Mouse (Mus musculus) limb, embryonic 15.5 days (tissue): Measurements from ENCODE around the gene Trap1. TPM values are rescaled to one million over a fixed set of nuclear protein-coding genes. Genes with fewer than 3 reads are reported as not detected.

Source experiments
- ATAC-seq: fragments of 200-750 bp; cut with Nextera tagmentation; 2 replicates; pipeline ENCODE4 v1.8.0; 2017; ENCODE audit warnings: low read depth, moderate TSS enrichment; ENCODE audit not compliant: insufficient number of reproducible peaks, low FRiP score, low TSS enrichment
- H3K27ac ChIP-seq: fragments of 300-500 bp; sonication (generic); 2 replicates; pipeline ENCODE4 v1.5.1; 2015; ENCODE audit warnings: moderate library complexity, mild to moderate bottlenecking, inconsistent platforms
- H3K27me3 ChIP-seq: fragments of 300-500 bp; sonication (generic); 2 replicates; pipeline ENCODE4 v1.6.1; 2015; ENCODE audit warnings: inconsistent platforms
- H3K36me3 ChIP-seq: fragments of 300-500 bp; sonication (generic); 2 replicates; pipeline ENCODE4 v1.6.1; 2015; ENCODE audit warnings: inconsistent platforms
- H3K4me1 ChIP-seq: fragments of 300-500 bp; sonication (generic); 2 replicates; pipeline ENCODE4 v1.6.1; 2015; ENCODE audit warnings: inconsistent platforms
- H3K4me2 ChIP-seq: fragments of 300-500 bp; sonication (generic); 2 replicates; pipeline ENCODE4 v1.6.1; 2015; ENCODE audit warnings: mild to moderate bottlenecking, inconsistent platforms
- H3K4me3 ChIP-seq: fragments of 300-500 bp; sonication (generic); 2 replicates; pipeline ENCODE4 v1.5.1; 2015; ENCODE audit warnings: mild to moderate bottlenecking, inconsistent platforms
- H3K9ac ChIP-seq: fragments of 300-500 bp; sonication (generic); 2 replicates; pipeline ENCODE4 v1.6.1; 2015; ENCODE audit warnings: inconsistent platforms
- H3K9me3 ChIP-seq: fragments of 300-500 bp; sonication (generic); 2 replicates; pipeline ENCODE4 v1.6.1; 2016; ENCODE audit warnings: inconsistent platforms
- WGBS: fragments of 180-500 bp; shearing (Covaris S2); methylation state at CpG from one replicate; pipeline ENCODE4 v1.1.7; 2015; 5-methylcytosine and 5-hydroxymethylcytosine counted together
- microRNA-seq: library from miRNA; unstranded; fragments of <30 nt; microRNA quantifications from one replicate; pipeline ENCODE4, GENCODE M21; 2016
- polyA plus RNA-seq: library from polyadenylated mRNA; unstranded; fragments of >200 nt; fragmentation: Nextera tagmentation; extraction: Ambion mirVana; gene quantifications from 2 replicates; pipeline ENCODE4 v1.2.1, GENCODE M21; 2015

Gene Trap1
- polyA plus RNA-seq, 1 experiment from 2014 or later = 75.7 TPM

DNA sequence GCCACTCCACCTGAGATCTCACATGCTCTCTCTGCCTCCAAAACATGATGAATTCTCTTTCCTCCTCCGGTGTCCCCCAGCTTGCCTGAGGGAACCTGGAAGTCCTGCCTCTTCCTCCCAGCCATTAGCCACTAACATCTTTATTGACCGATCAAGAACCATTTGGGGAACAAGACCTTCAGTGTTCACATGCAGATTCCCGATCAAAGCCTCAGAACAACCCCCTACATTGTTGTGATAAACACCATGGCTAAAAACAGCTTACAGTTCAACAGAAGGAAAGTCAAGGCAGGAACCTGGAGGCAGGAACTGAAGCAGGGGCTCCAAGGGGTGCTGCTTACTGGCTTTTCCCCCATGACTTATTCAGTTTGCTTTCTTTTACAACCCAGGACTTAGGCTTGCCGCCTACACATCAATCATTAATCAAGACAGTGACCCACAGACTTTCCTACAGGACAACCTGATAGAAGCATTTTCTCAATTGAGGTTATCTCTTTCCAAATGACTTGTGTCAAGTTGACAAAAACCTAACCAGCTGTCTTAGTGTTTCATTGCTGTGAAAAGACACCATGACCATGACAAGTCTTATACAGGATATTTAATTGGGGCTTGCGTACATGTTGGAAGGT lies 63.5 kb downstream of the Trap1 start:
- H3K4me2 ChIP-seq = no peak overlapping the region
- H3K27ac ChIP-seq = no peak overlapping the region
- ATAC-seq = no peak
- H3K9me3 ChIP-seq = no peaks in the 10 kb centered on the region
- WGBS = 85% methylated on average over 5 of the region's 5 CpGs
- no peaks in the 10 kb centered on the region for H3K4me1 ChIP-seq
- no peak overlapping the region for H3K9ac ChIP-seq
- no peak overlapping the region for H3K4me3 ChIP-seq
- H3K36me3 ChIP-seq = no peaks in the 10 kb centered on the region
- no peaks in the 10 kb centered on the region for H3K27me3 ChIP-seq

DNA sequence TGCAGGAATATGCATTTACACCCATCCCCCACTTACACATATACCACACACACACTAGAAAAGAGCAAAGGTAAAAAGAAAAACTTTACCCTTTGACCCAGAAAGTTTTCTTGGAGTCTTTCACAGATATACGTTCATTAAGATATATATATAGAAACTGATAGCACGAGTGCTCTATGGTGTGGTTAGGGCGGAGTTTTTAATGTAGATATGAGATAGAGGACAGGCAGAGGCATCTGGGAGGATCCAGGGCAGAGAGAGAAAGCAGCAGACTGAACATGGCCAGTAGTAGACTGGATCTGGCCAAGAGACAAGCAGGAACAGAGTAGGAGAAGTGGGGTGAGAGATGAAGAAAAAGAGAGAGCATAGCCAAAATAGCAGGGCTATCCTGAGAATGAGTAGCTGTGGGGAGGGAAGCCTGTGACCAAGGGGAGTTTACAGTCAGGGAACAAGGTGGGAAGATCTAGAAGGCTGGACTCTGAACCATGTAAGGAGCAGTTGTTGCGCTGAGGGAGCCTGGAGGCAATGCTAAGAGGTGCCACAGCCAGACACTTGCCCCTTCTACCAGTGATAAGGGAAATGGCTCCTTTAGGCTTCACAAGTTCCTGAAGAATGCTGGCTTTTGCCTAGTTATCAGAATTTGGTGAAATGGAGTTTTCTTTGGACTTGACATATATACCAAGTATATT lies 64.6 kb downstream of the Trap1 start:
- WGBS = 77% methylated on average over 4 of the region's 4 CpGs
- no peak overlapping the region for H3K4me3 ChIP-seq
- no peaks in the 10 kb centered on the region for H3K9me3 ChIP-seq
- no peak for ATAC-seq
- no peaks in the 10 kb centered on the region for H3K36me3 ChIP-seq
- H3K9ac ChIP-seq = no peak overlapping the region
- no peaks in the 10 kb centered on the region for H3K4me1 ChIP-seq
- H3K4me2 ChIP-seq = no peak overlapping the region
- H3K27ac ChIP-seq = no peak overlapping the region
- no peaks in the 10 kb centered on the region for H3K27me3 ChIP-seq

DNA sequence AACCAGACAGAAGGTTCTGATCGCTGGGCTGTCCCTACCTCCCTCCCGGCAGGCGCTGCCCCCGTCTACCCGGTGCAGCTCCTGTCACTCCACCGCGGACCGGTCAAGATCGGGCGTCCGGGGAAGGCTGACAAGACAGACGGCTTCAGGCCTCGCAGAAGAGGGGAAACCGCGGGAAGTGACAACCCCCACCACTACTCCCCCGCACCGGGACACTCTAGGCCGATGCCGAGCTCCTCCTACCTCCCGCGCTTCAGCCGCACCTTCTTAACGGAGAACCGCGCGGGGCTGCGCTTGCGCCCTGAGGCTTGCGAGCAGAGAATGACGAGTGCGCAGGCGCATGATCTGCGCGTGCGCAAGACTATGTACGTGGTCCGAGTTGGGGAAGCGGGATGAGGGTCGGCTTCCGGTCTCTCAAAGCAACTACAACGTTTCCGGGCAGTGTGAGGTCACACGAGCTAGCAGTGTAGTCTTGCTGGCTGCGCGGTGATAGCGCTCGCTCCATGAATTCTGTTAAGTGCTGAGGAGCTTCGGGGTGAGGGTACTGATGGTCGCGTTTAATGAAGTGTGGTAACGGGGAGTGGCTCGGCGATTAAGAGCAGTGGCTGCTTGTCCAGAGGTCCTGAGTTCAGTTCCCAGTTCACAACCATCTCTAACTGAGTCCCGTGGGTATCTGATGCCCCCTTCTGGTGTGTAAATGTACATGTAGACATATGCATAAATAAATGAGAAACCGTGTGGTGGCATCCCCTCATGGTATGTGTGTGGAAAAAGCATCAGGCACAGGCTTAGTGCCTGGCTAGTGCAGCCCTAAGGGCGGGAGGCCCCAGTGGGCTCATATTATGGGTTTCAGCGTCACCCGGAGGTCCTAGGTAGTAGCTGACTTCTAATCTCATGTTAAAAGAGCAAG lies 73.9 kb downstream of the Trap1 start, which contains the start of gene Slx4:
Gene Slx4 (minus strand): TSS at position 282 of the 910 bp plus-strand sequence.
- peak within 1 kb of the TSS; percentile 89 for H3K27ac ChIP-seq
- H3K9ac ChIP-seq = peak within 1 kb of the TSS; percentile 91
- peaks cover 27% of the 10 kb centered on the region for H3K36me3 ChIP-seq
- H3K27me3 ChIP-seq = no peaks in the 10 kb centered on the region
- peaks cover 15% of the 10 kb centered on the region for H3K4me1 ChIP-seq
- H3K9me3 ChIP-seq = no peaks in the 10 kb centered on the region
- 1% methylated on average over 58 of the region's 58 CpGs for WGBS
- peak within 1 kb of the TSS; percentile 93 for H3K4me3 ChIP-seq
- ATAC-seq = peak; percentile 93
- peak within 1 kb of the TSS; percentile 77 for H3K4me2 ChIP-seq

Small RNAs within 50 kb of the gene (microRNA-seq; reads per million reads assigned to microRNA genes)
- not detected for gene Gm23413

Other genes with a start within 250 kb of the Trap1 start
- gene Olfr15, start 246.9 kb downstream of the Trap1 start, polyA plus RNA-seq = not detected in 2 replicates
- 1.9 TPM in 2 replicates for gene Zfp174, start 230.6 kb downstream of the Trap1 start, polyA plus RNA-seq
- 54.2 and 56.0 TPM in 2 replicates for gene Naa60, start 205.5 kb downstream of the Trap1 start, polyA plus RNA-seq
- gene Zfp597, start 193.3 kb downstream of the Trap1 start, polyA plus RNA-seq = 6.2 and 6.8 TPM in 2 replicates
- 2.7 and 3.4 TPM in 2 replicates for gene Gm20695, start 193.2 kb downstream of the Trap1 start, polyA plus RNA-seq
- gene 1700037C18Rik, start 169.1 kb downstream of the Trap1 start, polyA plus RNA-seq = 6.1 and 7.7 TPM in 2 replicates
- 26.7 and 33.4 TPM in 2 replicates for gene Cluap1, start 169.0 kb downstream of the Trap1 start, polyA plus RNA-seq
- gene Nlrc3, start 101.2 kb downstream of the Trap1 start, polyA plus RNA-seq = 1.00 and 1.2 TPM in 2 replicates
- 16.6 TPM in 2 replicates for gene Slx4, start 74.1 kb downstream of the Trap1 start, polyA plus RNA-seq
- gene Dnase1, start 40.9 kb downstream of the Trap1 start, polyA plus RNA-seq = 3.1 and 4.2 TPM in 2 replicates
- gene Crebbp, start 136.2 kb upstream of the Trap1 start, polyA plus RNA-seq = 31.3 and 35.9 TPM in 2 replicates